In genomic region chr13:59719475-59719874, GRCm38 (mm10) we compare ENCODE assay signal across 22 mouse cellular contexts. TPM values are rescaled to one million over a fixed set of nuclear protein-coding genes. Genes with fewer than 3 reads are reported as not detected.
DNase-seq lines count a peak whose midpoint lies in the region; ATAC-seq and TF ChIP-seq lines count a peak whose summit lies in the region.
"Had no signal": no experiment of that assay in that cellular context is flagged by ENCODE, and none has a peak within 500 bp of the region (broad histone marks: within the 10 kb centered on the region; RNA-seq: fewer than 3 reads in every experiment).

No protein-coding gene starts in this region.

- no peaks in the 10 kb centered on the region for H3K36me3 ChIP-seq in heart, adult 2 months (ENCODE audit: control insufficient read depth, insufficient read depth, low read length)
- H3K36me3 ChIP-seq in heart, embryonic 10.5 days = no peaks in the 10 kb centered on the region
- H3K36me3 ChIP-seq in midbrain, embryonic 11.5 days (ENCODE audit: control insufficient read depth, insufficient read depth, low read length) = no peaks in the 10 kb centered on the region
- no peaks in the 10 kb centered on the region for H3K36me3 ChIP-seq in midbrain, embryonic 15.5 days (replicated peaks)
- H3K36me3 ChIP-seq in liver, embryonic 11.5 days (ENCODE audit: control insufficient read depth, insufficient read depth, low read length) = no peaks in the 10 kb centered on the region
- no peaks in the 10 kb centered on the region for H3K36me3 ChIP-seq in forebrain, embryonic 12.5 days (replicated peaks)
- H3K36me3 ChIP-seq: hindbrain, embryonic 10.5 days; limb, embryonic 13.5 days had no signal

- no peaks in the 10 kb centered on the region for H3K9me3 ChIP-seq in heart, embryonic 10.5 days
- no peaks in the 10 kb centered on the region for H3K9me3 ChIP-seq in midbrain, embryonic 11.5 days (ENCODE audit: control insufficient read depth, low read length)
- no peaks in the 10 kb centered on the region for H3K9me3 ChIP-seq in midbrain, embryonic 15.5 days
- no peaks in the 10 kb centered on the region for H3K9me3 ChIP-seq in liver, embryonic 11.5 days (ENCODE audit: control insufficient read depth, low read length)
- no peaks in the 10 kb centered on the region for H3K9me3 ChIP-seq in forebrain, embryonic 12.5 days
- H3K9me3 ChIP-seq: hindbrain, embryonic 10.5 days; limb, embryonic 13.5 days had no signal

- DNase-seq in heart, adult 2 months = no peak
- no peak for DNase-seq in heart, embryonic 10.5 days (ENCODE audit: low spot score)
- DNase-seq in midbrain, embryonic 11.5 days (ENCODE audit: low spot score, missing footprints) = peak; percentile 74
- no peak for DNase-seq in liver, embryonic 11.5 days (ENCODE audit: low spot score)
- DNase-seq in urinary bladder, postnatal 25 days (ENCODE audit: low spot score) = no peak
- no peak for DNase-seq in cerebellum, postnatal 4 days (ENCODE audit: low spot score in 2 of 2)
- DNase-seq: cerebellum, adult 11-12 months; cerebellum, postnatal 36 days; forebrain, postnatal 0 days; right cerebral cortex, postnatal 4 days had no signal

- H3K4me1 ChIP-seq in heart, adult 2 months (ENCODE audit: control insufficient read depth, insufficient read depth, low read length) = no peaks in the 10 kb centered on the region
- 0 out of 2 replicates have a peak, but pooled peaks cover 9% of the 10 kb centered on the region for H3K4me1 ChIP-seq in heart, embryonic 10.5 days
- H3K4me1 ChIP-seq in midbrain, embryonic 11.5 days (ENCODE audit: control insufficient read depth, insufficient read depth, low read length) = no peaks in the 10 kb centered on the region
- H3K4me1 ChIP-seq in midbrain, embryonic 15.5 days = no peaks in the 10 kb centered on the region
- peaks cover 13% of the 10 kb centered on the region; the same call in 1 of the 2 replicates for H3K4me1 ChIP-seq in liver, embryonic 11.5 days (replicated peaks; ENCODE audit: control insufficient read depth, insufficient read depth, low read length)
- 0 out of 2 replicates have a peak, but pooled peaks cover 3% of the 10 kb centered on the region for H3K4me1 ChIP-seq in forebrain, embryonic 12.5 days

- H3K79me2 ChIP-seq in heart, adult 2 months (replicated peaks; ENCODE audit: control insufficient read depth, insufficient read depth, low read length) = no peaks in the 10 kb centered on the region

- no peak overlapping the region for H3K9ac ChIP-seq in heart, adult 2 months (ENCODE audit: low read depth, low read length)
- no peak overlapping the region for H3K9ac ChIP-seq in midbrain, embryonic 11.5 days (ENCODE audit: low read length)
- no peak overlapping the region for H3K9ac ChIP-seq in midbrain, embryonic 15.5 days
- no peak overlapping the region for H3K9ac ChIP-seq in liver, embryonic 11.5 days (ENCODE audit: low read depth, low read length)
- H3K9ac ChIP-seq in forebrain, embryonic 12.5 days = no peak overlapping the region
- H3K9ac ChIP-seq: forebrain, postnatal 0 days; limb, embryonic 13.5 days had no signal

- no peak for TF ChIP-seq EP300 in heart, adult 2 months (IDR thresholded peaks at IDR 0.05; ENCODE audit: insufficient read depth, low read depth, low read length)

- no peak for TF ChIP-seq POLR2A in heart, adult 2 months (IDR thresholded peaks at IDR 0.05; ENCODE audit: insufficient read depth, low read depth, low read length)

- H3K4me2 ChIP-seq in midbrain, embryonic 11.5 days = no peak overlapping the region
- no peak overlapping the region for H3K4me2 ChIP-seq in midbrain, embryonic 15.5 days
- H3K4me2 ChIP-seq in liver, embryonic 11.5 days = peak overlapping the region; percentile 10; the same call in 1 of the 2 replicates
- no peak overlapping the region for H3K4me2 ChIP-seq in forebrain, embryonic 12.5 days
- H3K4me2 ChIP-seq: heart, embryonic 11.5 days; limb, embryonic 13.5 days had no signal

- peak overlapping the region; percentile 15 for H3K27ac ChIP-seq in heart, adult 2 months
- no peak overlapping the region for H3K27ac ChIP-seq in heart, embryonic 10.5 days
- H3K27ac ChIP-seq in midbrain, embryonic 11.5 days (ENCODE audit: low read depth, low read length) = no peak overlapping the region
- H3K27ac ChIP-seq in midbrain, embryonic 15.5 days = no peak overlapping the region
- no peak overlapping the region for H3K27ac ChIP-seq in liver, embryonic 11.5 days (ENCODE audit: low read depth, low read length)
- H3K27ac ChIP-seq in forebrain, embryonic 12.5 days = no peak overlapping the region
- H3K27ac ChIP-seq: hindbrain, embryonic 10.5 days; limb, embryonic 13.5 days; macrophage had no signal

- H3K27me3 ChIP-seq in heart, adult 2 months (ENCODE audit: control insufficient read depth, insufficient read depth, low read length) = no peaks in the 10 kb centered on the region
- H3K27me3 ChIP-seq in heart, embryonic 10.5 days (ENCODE audit: insufficient read depth, poor library complexity, severe bottlenecking) = peaks cover 13% of the 10 kb centered on the region; the same call in 1 of the 2 replicates
- no peaks in the 10 kb centered on the region for H3K27me3 ChIP-seq in midbrain, embryonic 11.5 days (ENCODE audit: control insufficient read depth, insufficient read depth, low read length)
- H3K27me3 ChIP-seq in midbrain, embryonic 15.5 days (replicated peaks) = no peaks in the 10 kb centered on the region
- peaks cover under 1% of the 10 kb centered on the region; the same call in 1 of the 2 replicates for H3K27me3 ChIP-seq in liver, embryonic 11.5 days (replicated peaks; ENCODE audit: control insufficient read depth, insufficient read depth, low read length)
- 0 out of 2 replicates have a peak, but pooled peaks cover 5% of the 10 kb centered on the region for H3K27me3 ChIP-seq in forebrain, embryonic 12.5 days
- H3K27me3 ChIP-seq: limb, embryonic 13.5 days had no signal

- ATAC-seq in midbrain, embryonic 11.5 days (ENCODE audit: low FRiP score) = no peak
- ATAC-seq in midbrain, embryonic 15.5 days (replicated peaks) = no peak
- peak; percentile 72 for ATAC-seq in liver, embryonic 11.5 days (replicated peaks; ENCODE audit: low FRiP score)
- ATAC-seq in forebrain, embryonic 12.5 days (ENCODE audit: low FRiP score) = no peak
- ATAC-seq: forebrain, postnatal 0 days; midbrain, embryonic 16.5 days had no signal

- intact Hi-C loops in heart, adult 2 months (cut with DNase I) = no loop called here

- no peak overlapping the region for H3K4me3 ChIP-seq in heart, adult 2 months
- no peak overlapping the region for H3K4me3 ChIP-seq in heart, embryonic 10.5 days
- H3K4me3 ChIP-seq in midbrain, embryonic 11.5 days (ENCODE audit: low read depth, low read length) = no peak overlapping the region
- no peak overlapping the region for H3K4me3 ChIP-seq in midbrain, embryonic 15.5 days
- no peak overlapping the region for H3K4me3 ChIP-seq in liver, embryonic 11.5 days (ENCODE audit: low read depth, low read length)
- H3K4me3 ChIP-seq in forebrain, embryonic 12.5 days (replicated peaks) = no peak overlapping the region
- H3K4me3 ChIP-seq: hindbrain, embryonic 10.5 days; limb, embryonic 13.5 days had no signal

- 87% methylated on average over 1 of the region's 1 CpGs for WGBS in heart, adult 2 months
- WGBS in heart, embryonic 10.5 days = 91% methylated on average over 1 of the region's 1 CpGs
- WGBS in midbrain, embryonic 11.5 days = 89% methylated on average over 1 of the region's 1 CpGs
- 82% methylated on average over 1 of the region's 1 CpGs for WGBS in midbrain, embryonic 15.5 days
- WGBS in liver, embryonic 11.5 days = 89% methylated on average over 1 of the region's 1 CpGs
- 83% methylated on average over 1 of the region's 1 CpGs for WGBS in forebrain, embryonic 12.5 days

- no peak for TF ChIP-seq CTCF in heart, adult 2 months (IDR thresholded peaks at IDR 0.05)

RNA-seq across cellular contexts. Expression of gene Spata31d1b, which starts 7.4 kb away (rescaled TPM):
- total RNA-seq in heart, adult 2 months (2021) = not detected
- polyA plus RNA-seq in heart, adult 2 months (2012; rRNA removed) = 0.03 and 0.04 TPM in 2 replicates
- not detected in 2 replicates for polyA plus RNA-seq in heart, embryonic 10.5 days (2016; fragmentation: Nextera tagmentation; extraction: Ambion mirVana)
- 0.05 TPM in 1 of 2 replicates, not detected in the other for polyA plus RNA-seq in midbrain, embryonic 11.5 days (2014; fragmentation: Nextera tagmentation; extraction: Ambion mirVana)
- polyA plus RNA-seq in midbrain, embryonic 15.5 days (2015; fragmentation: Nextera tagmentation; extraction: Ambion mirVana) = not detected in 2 replicates
- polyA plus RNA-seq in liver, embryonic 11.5 days (2014; fragmentation: Nextera tagmentation; extraction: Ambion mirVana) = not detected in 2 replicates
- polyA plus RNA-seq in forebrain, embryonic 12.5 days (2016; fragmentation: Nextera tagmentation; extraction: Ambion mirVana) = not detected in 2 replicates
- total RNA-seq: adrenal gland, adult 18-20 months; gastrocnemius, adult 8-10 months had no signal
- polyA plus RNA-seq: forebrain, postnatal 0 days; heart, embryonic 11.5 days; large intestine, adult 2 months; limb, embryonic 13.5 days; macrophage; midbrain, embryonic 16.5 days; neural tube, embryonic 11.5 days had no signal

RNA-seq across cellular contexts. Expression of gene Spata31d1a, which starts 9.3 kb away (rescaled TPM):
- total RNA-seq in heart, adult 2 months (2021) = not detected
- 0.09 and 0.14 TPM in 2 replicates for polyA plus RNA-seq in heart, adult 2 months (2012; rRNA removed)
- 0.02 and 0.05 TPM in 2 replicates for polyA plus RNA-seq in heart, embryonic 10.5 days (2016; fragmentation: Nextera tagmentation; extraction: Ambion mirVana)
- polyA plus RNA-seq in midbrain, embryonic 11.5 days (2014; fragmentation: Nextera tagmentation; extraction: Ambion mirVana) = not detected in 2 replicates
- 0.17 and 0.26 TPM in 2 replicates for polyA plus RNA-seq in midbrain, embryonic 15.5 days (2015; fragmentation: Nextera tagmentation; extraction: Ambion mirVana)
- 0.06 and 0.11 TPM in 2 replicates for polyA plus RNA-seq in liver, embryonic 11.5 days (2014; fragmentation: Nextera tagmentation; extraction: Ambion mirVana)
- polyA plus RNA-seq in forebrain, embryonic 12.5 days (2016; fragmentation: Nextera tagmentation; extraction: Ambion mirVana) = 0.17 and 0.28 TPM in 2 replicates
- total RNA-seq: adrenal gland, adult 18-20 months; forebrain, postnatal 0 days; gastrocnemius, adult 8-10 months had no signal
- polyA plus RNA-seq: heart, embryonic 11.5 days; large intestine, adult 2 months; limb, embryonic 13.5 days; macrophage; neural tube, embryonic 11.5 days had no signal

RNA-seq across cellular contexts. Expression of gene Spata31d1d, which starts 12.1 kb away (rescaled TPM):
- total RNA-seq in heart, adult 2 months (2021) = not detected
- polyA plus RNA-seq in heart, adult 2 months (2012; rRNA removed) = 0.04 and 0.06 TPM in 2 replicates
- not detected in 2 replicates for polyA plus RNA-seq in heart, embryonic 10.5 days (2016; fragmentation: Nextera tagmentation; extraction: Ambion mirVana)
- polyA plus RNA-seq in midbrain, embryonic 11.5 days (2014; fragmentation: Nextera tagmentation; extraction: Ambion mirVana) = not detected in 2 replicates
- polyA plus RNA-seq in midbrain, embryonic 15.5 days (2015; fragmentation: Nextera tagmentation; extraction: Ambion mirVana) = not detected in 2 replicates
- polyA plus RNA-seq in liver, embryonic 11.5 days (2014; fragmentation: Nextera tagmentation; extraction: Ambion mirVana) = not detected in 2 replicates
- not detected in 2 replicates for polyA plus RNA-seq in forebrain, embryonic 12.5 days (2016; fragmentation: Nextera tagmentation; extraction: Ambion mirVana)
- total RNA-seq: adrenal gland, adult 18-20 months; forebrain, postnatal 0 days; gastrocnemius, adult 8-10 months; left cerebral cortex, adult 18-20 months had no signal
- polyA plus RNA-seq: forebrain, postnatal 0 days; heart, embryonic 11.5 days; hindbrain, embryonic 10.5 days; large intestine, adult 2 months; limb, embryonic 13.5 days; macrophage; midbrain, embryonic 16.5 days; neural tube, embryonic 11.5 days had no signal

RNA-seq across cellular contexts. Expression of gene 4921517D22Rik, which starts 25.6 kb away (rescaled TPM):
- not detected for total RNA-seq in heart, adult 2 months (2021)
- not detected in 2 replicates for polyA plus RNA-seq in heart, adult 2 months (2012; rRNA removed)
- polyA plus RNA-seq in heart, embryonic 10.5 days (2016; fragmentation: Nextera tagmentation; extraction: Ambion mirVana) = not detected in 2 replicates
- not detected in 2 replicates for polyA plus RNA-seq in midbrain, embryonic 11.5 days (2014; fragmentation: Nextera tagmentation; extraction: Ambion mirVana)
- not detected in 2 replicates for polyA plus RNA-seq in midbrain, embryonic 15.5 days (2015; fragmentation: Nextera tagmentation; extraction: Ambion mirVana)
- polyA plus RNA-seq in liver, embryonic 11.5 days (2014; fragmentation: Nextera tagmentation; extraction: Ambion mirVana) = not detected in 2 replicates
- not detected in 2 replicates for polyA plus RNA-seq in forebrain, embryonic 12.5 days (2016; fragmentation: Nextera tagmentation; extraction: Ambion mirVana)
- total RNA-seq: adrenal gland, adult 18-20 months; forebrain, postnatal 0 days; gastrocnemius, adult 8-10 months; left cerebral cortex, adult 18-20 months had no signal
- polyA plus RNA-seq: forebrain, postnatal 0 days; heart, embryonic 11.5 days; hindbrain, embryonic 10.5 days; large intestine, adult 2 months; limb, embryonic 13.5 days; macrophage; midbrain, embryonic 16.5 days; neural tube, embryonic 11.5 days had no signal

RNA-seq across cellular contexts. Expression of gene 1700014D04Rik, which starts 27.1 kb away (rescaled TPM):
- total RNA-seq in heart, adult 2 months (2021) = not detected
- polyA plus RNA-seq in heart, adult 2 months (2012; rRNA removed) = 0.09 TPM in 1 of 2 replicates, not detected in the other
- 0.23 TPM in 1 of 2 replicates, not detected in the other for polyA plus RNA-seq in heart, embryonic 10.5 days (2016; fragmentation: Nextera tagmentation; extraction: Ambion mirVana)
- polyA plus RNA-seq in midbrain, embryonic 11.5 days (2014; fragmentation: Nextera tagmentation; extraction: Ambion mirVana) = 0.19 and 0.34 TPM in 2 replicates
- polyA plus RNA-seq in midbrain, embryonic 15.5 days (2015; fragmentation: Nextera tagmentation; extraction: Ambion mirVana) = 0.14 and 0.27 TPM in 2 replicates
- polyA plus RNA-seq in liver, embryonic 11.5 days (2014; fragmentation: Nextera tagmentation; extraction: Ambion mirVana) = not detected in 2 replicates
- 0.05 TPM in 1 of 2 replicates, not detected in the other for polyA plus RNA-seq in forebrain, embryonic 12.5 days (2016; fragmentation: Nextera tagmentation; extraction: Ambion mirVana)
- total RNA-seq: adrenal gland, adult 18-20 months had no signal
- polyA plus RNA-seq: heart, embryonic 11.5 days; large intestine, adult 2 months; macrophage had no signal
